Mouse (Mus musculus): ENCODE results near the gene Lpar1.

GRCm38 (mm10) chr4:58530279-58530678, 23.4 kb downstream of the Lpar1 start:
- no peak for TF ChIP-seq POLR2A (IDR thresholded peaks at IDR 0.05; ENCODE audit: low read depth, low read length)
- no peak for TF ChIP-seq CTCF (conservative IDR thresholded peaks at IDR 0.05; ENCODE audit: insufficient read depth, insufficient read length, low read depth, low read length)

Measured in kidney, adult 2 months (tissue).